Mouse (Mus musculus) testis, adult 2 months (tissue): ENCODE results near the gene Gm9195.

ENCODE experiments used
- CTCF ChIP-seq: fragments of 200-500 bp; IDR thresholded peaks from 2 replicates; pipeline ENCODE4 v1.5.1; 2012; ENCODE audit warnings: low read depth, mild to moderate bottlenecking, inconsistent platforms, low read length, moderate library complexity; ENCODE audit not compliant: control insufficient read depth, insufficient read depth, insufficient replicate concordance
- POLR2A ChIP-seq: fragments of 200-500 bp; IDR thresholded peaks from 2 replicates; pipeline ENCODE4 v1.6.1; 2012; ENCODE audit warnings: low read depth, mild to moderate bottlenecking, inconsistent platforms, low read length, moderate library complexity; ENCODE audit not compliant: control insufficient read depth

DNA sequence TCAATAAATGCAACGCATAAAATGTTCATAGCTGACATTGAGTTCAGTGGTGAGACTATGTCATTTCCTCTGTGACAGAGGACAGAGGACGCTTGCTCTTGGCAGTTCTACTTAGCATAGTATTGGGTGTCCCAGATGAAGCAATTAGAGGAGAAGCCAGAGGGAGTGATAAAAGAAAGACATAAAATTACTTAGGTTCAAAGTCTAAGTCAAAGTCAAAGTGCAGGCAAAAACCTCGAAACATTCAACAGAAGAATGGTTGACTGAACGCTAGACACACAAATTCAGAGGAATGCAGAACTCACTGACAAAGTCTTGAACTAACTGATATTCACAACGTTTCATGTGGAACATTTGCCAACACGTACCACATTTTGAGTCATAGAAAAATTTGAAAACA is 27.1 kb upstream of the Gm9195 start:
- TF ChIP-seq CTCF: no peak
- no peak for TF ChIP-seq POLR2A
